Mouse (Mus musculus): ENCODE measurements around the gene Rtn4rl2.

DNA sequence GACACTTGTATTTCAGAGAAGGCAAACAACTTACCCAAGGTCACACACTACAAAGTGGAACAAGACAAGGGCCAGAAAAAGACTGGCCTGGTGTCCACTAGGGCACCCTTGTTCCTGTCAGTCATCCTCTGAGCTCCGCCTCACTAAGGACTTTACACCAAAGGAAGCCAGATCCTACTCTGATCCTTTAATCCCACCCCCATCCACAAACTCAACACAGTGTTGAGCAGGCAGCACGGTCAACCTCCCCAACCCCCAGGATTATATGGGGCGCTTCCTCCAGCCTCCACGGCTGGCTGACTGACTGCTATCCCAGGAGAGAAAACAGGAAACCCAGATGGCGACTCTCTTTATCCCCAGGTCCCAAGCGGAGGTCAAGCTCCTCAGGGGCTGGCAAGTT is 3.4 kb downstream of the Rtn4rl2 start:
- TF ChIP-seq HCFC1 (IDR thresholded peaks at IDR 0.05; ENCODE audit: borderline replicate concordance, insufficient read depth, low read length) (no peak), MAFK (IDR thresholded peaks at IDR 0.05; ENCODE audit: insufficient read depth, low read depth, low read length) (no peak), CHD2 (IDR thresholded peaks at IDR 0.05; ENCODE audit: low read depth, low read length) (no peak), ZNF384 (IDR thresholded peaks at IDR 0.05; ENCODE audit: low read depth, low read length) (no peak), ZC3H11A (IDR thresholded peaks at IDR 0.05; ENCODE audit: borderline replicate concordance, low read depth, low read length) (no peak)
